Mouse (Mus musculus) natural killer cell, adult 2 months (primary cell): ENCODE measurements around the gene Ano2.

Source experiments
- DNase-seq, 2 experiments: peaks; one replicate each; pipeline ENCODE4 v3.0.0; 2022; ENCODE audit warnings: low spot score in 2 of 2

Gene Ano2

DNA sequence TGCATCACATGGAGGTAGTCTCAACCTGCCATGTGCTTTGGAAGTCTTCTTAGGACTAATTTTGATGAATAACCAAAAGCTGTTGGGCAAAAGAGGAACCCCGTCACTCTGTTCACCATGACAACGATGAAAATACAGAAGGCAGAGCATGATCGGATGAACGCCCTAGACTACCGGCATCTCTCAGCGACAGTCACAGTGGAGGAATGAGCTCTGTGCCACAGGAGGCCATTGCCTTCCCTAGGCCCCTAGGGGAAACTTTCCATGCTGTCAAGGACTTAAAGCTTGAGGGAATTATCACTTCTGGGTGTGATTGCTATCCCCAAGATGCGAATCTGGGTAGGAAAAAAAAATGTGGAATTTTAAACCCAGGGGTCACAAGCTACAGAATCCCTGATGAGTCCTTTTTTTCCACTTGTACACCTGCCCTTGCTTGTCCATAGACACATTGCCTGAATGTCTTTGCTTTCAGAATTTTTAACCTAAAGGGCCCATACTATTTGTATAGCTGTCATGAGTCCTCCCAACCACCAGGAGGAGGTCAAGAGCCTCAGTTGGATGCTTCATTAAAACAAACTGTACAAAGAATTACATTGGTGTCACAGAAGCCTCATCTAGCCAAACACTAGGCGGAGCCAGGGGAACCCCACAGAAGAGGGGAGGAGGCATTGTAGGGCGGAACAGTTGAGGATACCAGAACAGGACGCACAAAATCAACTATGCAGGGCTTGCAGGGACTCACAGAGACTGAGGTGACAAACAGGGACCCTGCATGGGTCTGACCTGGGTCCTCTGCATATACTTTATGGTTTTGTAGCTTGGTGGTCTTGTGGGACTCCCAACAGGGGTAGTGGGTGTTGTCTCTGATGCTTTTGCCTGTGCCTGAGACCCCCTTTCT, 53.2 kb downstream of the Ano2 start:
- DNase-seq: no peak

DNA sequence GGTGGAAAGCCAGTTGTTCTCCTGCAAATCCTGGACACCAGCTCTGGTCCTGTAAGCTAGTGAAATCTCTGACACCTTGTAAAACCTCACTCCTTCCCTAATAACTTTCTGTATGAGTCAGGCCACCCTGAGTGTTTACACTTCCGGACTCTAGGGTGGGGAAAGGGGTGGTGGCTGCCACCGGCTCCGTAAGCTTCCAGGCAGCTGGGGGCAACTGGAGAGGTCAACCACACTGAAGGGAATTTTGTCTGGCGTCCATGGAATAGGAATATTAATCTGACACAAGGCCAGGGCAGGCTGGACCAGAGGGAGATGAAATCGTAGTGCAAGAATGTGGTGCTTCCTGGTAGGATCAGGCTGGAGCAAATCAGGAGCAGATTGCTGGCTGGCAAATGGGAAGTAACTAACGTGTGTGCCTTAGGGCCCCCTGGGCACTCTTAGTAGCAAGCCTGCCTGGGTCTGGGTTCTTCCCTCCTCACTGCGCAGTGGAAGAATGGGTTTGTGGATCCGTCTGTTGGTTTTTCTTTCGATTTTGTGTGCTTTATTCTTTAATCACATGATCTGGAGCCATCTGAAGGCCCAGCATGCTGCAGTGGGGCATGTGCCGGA, 57.2 kb downstream of the Ano2 start:
- no peak for DNase-seq

DNA sequence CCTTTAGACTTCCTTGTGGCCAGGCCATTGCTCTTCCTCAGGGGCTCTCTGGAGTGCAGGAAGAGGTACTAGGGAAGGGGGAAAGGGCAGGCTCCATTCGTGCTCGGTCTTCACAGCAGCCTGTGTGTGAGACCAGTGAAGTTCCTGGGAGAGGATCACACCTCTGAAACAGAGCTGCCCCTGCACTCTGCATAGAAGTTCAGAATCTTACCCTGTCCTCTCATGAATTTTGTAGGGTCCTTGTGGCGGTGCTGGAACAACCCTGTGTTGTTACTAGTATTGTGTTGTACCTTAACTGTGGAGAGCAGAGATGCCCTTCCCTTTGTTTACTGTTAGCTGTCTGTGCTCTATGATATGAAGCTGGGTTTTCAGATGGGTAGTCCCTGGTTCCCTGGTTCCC, 58.4 kb downstream of the Ano2 start:
- DNase-seq: no peak

DNA sequence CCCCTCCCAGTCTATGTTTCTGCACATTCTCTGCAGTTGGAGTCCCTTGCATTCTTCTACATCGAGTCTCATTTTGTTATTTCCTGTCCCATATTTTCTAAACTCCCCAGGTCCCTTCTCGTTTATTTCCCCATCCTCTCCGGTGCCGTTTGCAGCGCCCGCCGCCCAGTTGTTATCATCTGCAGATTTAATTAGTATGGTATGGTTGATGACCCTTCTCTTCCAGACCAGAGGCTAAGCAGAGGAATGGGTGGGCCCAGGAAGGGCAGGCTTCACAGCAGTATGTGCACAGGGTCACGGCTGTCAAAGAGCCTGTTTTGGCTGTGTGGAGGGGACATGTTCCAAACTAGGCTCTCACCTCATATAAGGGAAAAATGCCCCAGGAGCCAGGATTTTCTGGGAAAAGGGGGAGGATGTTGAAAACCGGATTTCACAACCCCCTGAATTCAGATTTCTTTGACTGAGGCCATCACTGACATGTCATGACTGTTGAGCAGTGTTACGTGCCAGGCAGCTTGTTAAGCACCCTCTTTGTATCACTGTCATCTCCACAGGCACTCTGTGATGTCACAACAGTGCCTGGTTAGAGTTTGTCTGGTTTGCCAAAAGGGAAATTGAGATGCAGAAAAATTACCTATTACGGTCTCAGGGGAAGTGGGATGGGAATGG, 72.8 kb downstream of the Ano2 start:
- DNase-seq: no peak

DNA sequence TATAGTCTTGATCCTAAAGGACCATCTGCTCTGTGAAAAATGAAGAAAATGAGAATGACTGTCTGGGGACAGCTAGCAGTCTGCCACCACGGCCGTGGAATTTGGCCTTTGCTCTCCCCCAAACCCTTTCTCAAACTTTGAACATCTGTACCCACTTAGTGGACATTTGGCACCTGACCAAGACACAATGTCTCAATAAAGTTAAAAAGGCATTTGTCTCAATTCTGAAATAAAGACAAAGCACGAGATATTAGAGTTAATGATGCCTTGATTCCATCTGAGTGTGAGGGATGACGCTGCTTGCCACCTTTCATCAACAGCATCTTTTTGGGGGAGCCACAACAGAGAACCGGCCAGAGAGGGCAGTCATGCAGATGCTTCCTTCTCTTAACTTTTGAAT, 83.0 kb downstream of the Ano2 start:
- no peak for DNase-seq

- no peak for DNase-seq
Observed at GRCm38 (mm10) chr6:125776291-125776690, 86.1 kb downstream of the Ano2 start.

GRCm38 (mm10) chr6:125802954-125803353, 112.7 kb downstream of the Ano2 start:
- no peak for DNase-seq

- no peak for DNase-seq
Observed at GRCm38 (mm10) chr6:125803364-125804011, 113.3 kb downstream of the Ano2 start.

- DNase-seq: no peak
Observed at GRCm38 (mm10) chr6:125808996-125809649, 118.9 kb downstream of the Ano2 start.

GRCm38 (mm10) chr6:125811395-125811794, 121.2 kb downstream of the Ano2 start:
- no peak for DNase-seq

DNA sequence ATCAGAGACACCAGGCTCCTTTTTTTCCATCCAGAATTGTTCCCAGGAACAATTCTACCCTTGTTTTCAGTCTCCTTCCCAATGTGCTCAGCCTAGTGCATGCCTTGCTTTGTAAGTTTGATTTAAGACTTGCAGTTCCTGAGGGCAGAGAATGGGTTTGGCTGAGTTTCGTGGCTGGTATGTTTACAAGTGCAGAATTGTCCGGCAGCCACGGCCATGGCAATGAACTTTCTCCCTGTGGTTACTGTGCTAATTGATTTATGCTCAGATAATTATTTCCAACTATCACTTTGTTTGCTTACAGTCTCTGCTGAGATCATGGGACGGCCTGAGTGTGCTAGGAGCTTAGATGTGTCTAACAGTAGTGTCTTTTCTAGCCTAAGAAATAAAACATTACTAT, 147.9 kb downstream of the Ano2 start:
- DNase-seq: no peak

DNA sequence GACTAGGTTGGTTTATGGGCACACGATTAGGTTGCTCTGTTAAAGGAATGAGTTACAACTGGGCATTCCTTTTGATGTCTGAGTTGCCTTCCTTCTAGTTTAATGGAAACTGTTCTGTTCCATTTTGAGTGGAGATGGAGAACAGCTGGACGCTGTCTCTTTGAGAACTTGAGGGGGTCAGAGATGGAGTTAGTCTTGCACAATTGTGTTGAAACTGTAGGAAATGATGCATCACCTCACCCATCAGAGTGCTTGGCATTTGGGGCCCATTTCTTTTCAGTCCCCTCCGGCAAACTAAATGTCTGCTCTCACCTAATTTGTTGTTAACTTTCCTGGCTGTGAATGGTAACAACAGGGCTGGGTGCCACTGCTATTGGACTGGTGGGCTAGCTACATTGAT, 151.1 kb downstream of the Ano2 start:
- DNase-seq: no peak

GRCm38 (mm10) chr6:125851196-125851595, 161.0 kb downstream of the Ano2 start:
- no peak for DNase-seq

GRCm38 (mm10) chr6:125858294-125858693, 168.1 kb downstream of the Ano2 start:
- DNase-seq: no peak

DNA sequence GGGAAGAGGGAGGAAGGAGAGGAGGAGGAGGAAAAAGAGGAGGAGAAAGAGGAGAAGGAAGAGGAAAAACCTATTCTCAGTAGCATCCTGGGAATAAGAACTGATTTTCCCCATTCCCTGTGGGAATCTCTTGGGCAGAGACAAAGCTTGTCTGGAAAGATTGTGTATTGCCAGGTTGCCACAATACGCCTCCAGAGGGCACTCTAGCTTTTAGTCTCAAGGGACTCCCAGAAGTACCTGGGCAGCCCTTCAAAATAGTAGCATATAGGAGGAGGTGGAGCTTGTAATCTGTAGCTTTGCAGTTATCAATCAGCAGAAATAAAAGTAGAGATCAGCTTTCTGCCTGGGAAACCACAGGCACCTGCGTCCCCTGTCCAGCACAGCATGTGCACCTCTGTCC, 178.3 kb downstream of the Ano2 start:
- DNase-seq: no peak

- no peak for DNase-seq
Observed at GRCm38 (mm10) chr6:125871482-125871881, 181.3 kb downstream of the Ano2 start.

- no peak for DNase-seq
Observed at GRCm38 (mm10) chr6:125874742-125875141, 184.5 kb downstream of the Ano2 start.

- DNase-seq: no peak
Observed at GRCm38 (mm10) chr6:125876884-125877283, 186.7 kb downstream of the Ano2 start.

- DNase-seq: no peak
Observed at GRCm38 (mm10) chr6:125878671-125879070, 188.5 kb downstream of the Ano2 start.

DNA sequence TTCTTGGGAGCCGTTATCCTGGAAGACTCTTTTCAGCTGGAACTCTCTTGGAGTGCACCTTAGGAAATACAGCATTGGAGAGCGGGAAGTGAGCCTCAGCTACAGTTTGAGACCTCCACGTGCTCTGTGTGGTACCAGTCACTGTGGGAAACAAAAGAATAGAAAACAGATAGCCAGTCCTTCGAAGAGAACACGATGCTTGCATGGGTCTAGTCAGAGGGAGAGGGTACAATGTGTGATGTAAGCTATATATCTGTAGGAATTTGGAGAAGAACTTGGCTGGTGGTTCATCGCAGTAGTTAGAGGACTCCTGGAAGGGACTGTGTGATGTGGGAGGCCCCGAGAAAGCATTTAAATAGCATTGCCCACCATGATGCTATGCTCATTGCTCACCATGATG, 189.1 kb downstream of the Ano2 start:
- DNase-seq: no peak

DNA sequence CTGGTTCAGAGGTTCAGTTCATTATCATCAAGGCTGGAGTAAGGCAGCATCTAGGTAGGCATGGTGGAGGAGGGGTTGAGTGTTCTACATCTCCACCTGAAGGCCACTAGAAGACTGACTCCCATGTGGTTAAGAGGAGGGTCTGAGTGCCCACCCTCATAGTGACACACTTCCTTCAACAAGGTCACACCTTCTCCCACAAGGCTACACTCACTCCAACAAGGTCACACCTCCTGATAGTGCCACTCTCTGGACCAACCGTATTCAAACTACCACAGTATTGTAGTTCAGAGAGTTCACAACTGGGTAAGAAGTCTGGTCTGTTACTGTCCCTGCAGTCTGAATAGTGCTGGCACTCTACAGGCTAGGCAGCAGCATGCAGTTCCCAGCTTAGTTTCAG, 198.4 kb downstream of the Ano2 start:
- no peak for DNase-seq

- no peak for DNase-seq
Observed at GRCm38 (mm10) chr6:125894340-125894739, 204.1 kb downstream of the Ano2 start.
